8 mouse cellular contexts compared by ENCODE assay signal in the genomic region with DNA sequence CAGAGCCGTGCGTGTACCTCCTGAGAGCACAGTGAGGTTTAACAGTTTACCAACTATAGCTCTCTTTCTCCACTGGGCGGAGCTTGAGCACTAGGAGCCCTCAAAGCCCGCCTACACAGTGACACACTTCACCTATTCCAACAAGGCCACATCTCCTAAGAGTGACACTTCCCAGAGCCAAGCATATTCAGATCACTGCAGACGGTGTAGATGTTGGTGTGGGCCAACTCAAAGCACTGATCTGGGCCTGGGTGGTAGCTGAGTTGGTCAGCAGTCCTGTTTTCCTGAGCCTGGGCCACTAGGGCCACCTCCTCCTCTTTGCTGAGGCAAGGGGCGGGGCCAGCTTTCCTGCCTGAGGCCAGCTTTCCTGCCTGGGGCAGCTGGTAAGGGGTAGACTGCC. TPM values are rescaled to one million over a fixed set of nuclear protein-coding genes. Genes with fewer than 3 reads are reported as not detected.
A peak's percentile ranks its signal among the peaks of the same experiment; 100 is the strongest.
DNase-seq lines count a peak whose midpoint lies in the region; ATAC-seq and TF ChIP-seq lines count a peak whose summit lies in the region.
"Had no signal": no experiment of that assay in that cellular context is flagged by ENCODE, and none has a peak within 500 bp of the region (broad histone marks: within the 10 kb centered on the region; RNA-seq: fewer than 3 reads in every experiment).

No protein-coding gene starts in this region.

- no peak overlapping the region for H3K9ac ChIP-seq in kidney, embryonic 16.5 days (replicated peaks; ENCODE audit: low read length)
- no peak overlapping the region for H3K9ac ChIP-seq in stomach, postnatal 0 days (ENCODE audit: low read length)

- 37% methylated on average over 6 of the region's 6 CpGs for WGBS in kidney, embryonic 16.5 days
- 33% methylated on average over 6 of the region's 6 CpGs for WGBS in stomach, postnatal 0 days

- TF ChIP-seq EP300 in stomach, postnatal 0 days (optimal IDR thresholded peaks at IDR 0.05): no peak

- no peak for DNase-seq in kidney, adult 9 months
- DNase-seq in embryo, embryonic 10 days (ENCODE audit: low spot score): peak; percentile 24
- peak; percentile 41 to 62 for DNase-seq in kidney, postnatal 4 days
- peak; percentile 44 for DNase-seq in stomach, postnatal 0 days (ENCODE audit: low spot score)
- DNase-seq in right cerebral cortex, postnatal 10 days (ENCODE audit: low spot score in 2 of 2): no peak
- no peak for DNase-seq in spleen, adult 18-20 months

- no peaks in the 10 kb centered on the region for H3K27me3 ChIP-seq in kidney, embryonic 16.5 days (ENCODE audit: insufficient read depth, low read length)
- no peaks in the 10 kb centered on the region for H3K27me3 ChIP-seq in stomach, postnatal 0 days (ENCODE audit: control insufficient read depth, insufficient read depth, low read length)

- ATAC-seq in kidney, embryonic 16.5 days (ENCODE audit: low FRiP score, low TSS enrichment): peak; percentile 77; the same call in 1 of the 2 replicates
- ATAC-seq in stomach, postnatal 0 days (ENCODE audit: low FRiP score, low TSS enrichment): peak; percentile 73

- H3K9me3 ChIP-seq in kidney, embryonic 16.5 days (ENCODE audit: low read length): no peaks in the 10 kb centered on the region
- no peaks in the 10 kb centered on the region for H3K9me3 ChIP-seq in stomach, postnatal 0 days (ENCODE audit: control insufficient read depth, low read length)

- no peak overlapping the region for H3K4me2 ChIP-seq in kidney, embryonic 16.5 days (replicated peaks; ENCODE audit: low read depth, low read length)
- H3K4me2 ChIP-seq in stomach, postnatal 0 days (replicated peaks; ENCODE audit: low read depth): no peak overlapping the region

- no peak overlapping the region for H3K27ac ChIP-seq in kidney, embryonic 16.5 days (ENCODE audit: low read length)
- H3K27ac ChIP-seq in stomach, postnatal 0 days (replicated peaks): no peak overlapping the region

- H3K4me1 ChIP-seq in kidney, embryonic 16.5 days (ENCODE audit: insufficient read depth, low read length): no peaks in the 10 kb centered on the region
- H3K4me1 ChIP-seq in stomach, postnatal 0 days (replicated peaks; ENCODE audit: control insufficient read depth, insufficient read depth): no peaks in the 10 kb centered on the region

- H3K4me3 ChIP-seq in kidney, embryonic 16.5 days (ENCODE audit: low read length): no peak overlapping the region
- H3K4me3 ChIP-seq in stomach, postnatal 0 days (ENCODE audit: low read depth, low read length): no peak overlapping the region

- peak; percentile 36 for TF ChIP-seq CTCF in stomach, postnatal 0 days (IDR thresholded peaks at IDR 0.05; ENCODE audit: low read depth)

- H3K36me3 ChIP-seq in kidney, embryonic 16.5 days (ENCODE audit: insufficient read depth, low read length): no peaks in the 10 kb centered on the region
- H3K36me3 ChIP-seq in stomach, postnatal 0 days (ENCODE audit: control insufficient read depth, insufficient read depth, low read length): no peaks in the 10 kb centered on the region

RNA-seq across cellular contexts. Expression of a gene that starts 20.2 kb away (rescaled TPM):
- 57.1 and 69.9 TPM in 2 replicates for polyA plus RNA-seq in kidney, embryonic 16.5 days (2015; fragmentation: Nextera tagmentation; extraction: Ambion mirVana)
- 10.0 TPM in 2 replicates for polyA plus RNA-seq in stomach, postnatal 0 days (2015; fragmentation: Nextera tagmentation; extraction: Ambion mirVana)

RNA-seq across cellular contexts. Expression of a gene that starts 35.2 kb away (rescaled TPM):
- polyA plus RNA-seq in kidney, embryonic 16.5 days (2015; fragmentation: Nextera tagmentation; extraction: Ambion mirVana): 1.6 and 2.7 TPM in 2 replicates
- polyA plus RNA-seq in stomach, postnatal 0 days (2015; fragmentation: Nextera tagmentation; extraction: Ambion mirVana): 208 and 210 TPM in 2 replicates
- polyA plus RNA-seq: neural tube, embryonic 14.5 days had no signal

Comparison
In these comparisons a context has a peak if more than half of its experiments do, and no peak if none do; other contexts are left out.
1. DNase-seq: peak in embryo, embryonic 10 days (single experiment), kidney, postnatal 4 days (2 of 2) and stomach, postnatal 0 days (single experiment); none in kidney, adult 9 months (single experiment), right cerebral cortex, postnatal 10 days (0 of 2) and spleen, adult 18-20 months (0 of 2).
2. RNA of a gene that starts 35.2 kb away (polyA plus RNA-seq): 208 to 210 TPM in stomach, postnatal 0 days; 1.6 to 2.7 TPM in kidney, embryonic 16.5 days; every median in the first group is over 10 times any median in the second.